Mouse (Mus musculus) ES-E14 (cell line): ENCODE results near the gene Tchhl1. TPM values are rescaled to one million over a fixed set of nuclear protein-coding genes. Genes with fewer than 3 reads are reported as not detected.

Experiments
- DNase-seq: peaks from one replicate; pipeline ENCODE4 v3.0.0-alpha.2; 2013; ENCODE audit warnings: low read depth, low spot score
- H3K27ac ChIP-seq: 2 replicates; pipeline ENCODE4 v1.5.1; 2012; ENCODE audit warnings: low read depth, mild to moderate bottlenecking, low read length, moderate library complexity, mixed read lengths; ENCODE audit not compliant: poor library complexity, insufficient read depth, severe bottlenecking
- H3K36me3 ChIP-seq: 2 replicates; pipeline ENCODE4 v1.6.1; 2012; ENCODE audit warnings: mild to moderate bottlenecking, low read length, moderate library complexity, mixed read lengths; ENCODE audit not compliant: control insufficient read depth, poor library complexity, insufficient read depth, severe bottlenecking
- H3K4me1 ChIP-seq, 2 experiments: fragments of 150-350 bp in 1 of 2; sonication (generic) in 1 of 2; 2 replicates each; pipeline ENCODE4 v1.6.1; 2012; ENCODE audit warnings: low read length in 2 of 2, mild to moderate bottlenecking in 1 of 2, mixed read lengths in 1 of 2; ENCODE audit not compliant: control insufficient read depth in 2 of 2, insufficient read depth in 2 of 2, poor library complexity in 1 of 2
- H3K4me3 ChIP-seq, 2 experiments: fragments of 150-350 bp in 1 of 2; sonication (generic) in 1 of 2; 2 replicates each; pipeline ENCODE4 v1.5.1; 2012; ENCODE audit warnings: low read length in 2 of 2, low read depth in 1 of 2, mild to moderate bottlenecking in 1 of 2, mixed read lengths in 1 of 2; ENCODE audit not compliant: insufficient read depth in 1 of 2, poor library complexity in 1 of 2, severe bottlenecking in 1 of 2
- H3K9ac ChIP-seq: 2 replicates; pipeline ENCODE4 v1.6.1; 2012; ENCODE audit warnings: low read depth, mild to moderate bottlenecking, low read length, mixed read lengths; ENCODE audit not compliant: poor library complexity, insufficient read depth, severe bottlenecking
- H3K9me3 ChIP-seq: fragments of 150-350 bp; sonication (generic); 2 replicates; pipeline ENCODE4 v1.6.1; 2012; ENCODE audit warnings: low read depth, mild to moderate bottlenecking, low read length; ENCODE audit not compliant: control insufficient read depth, insufficient read depth
- CHD2 ChIP-seq: IDR thresholded peaks from 2 replicates; pipeline ENCODE4 v1.6.1; 2014; ENCODE audit warnings: mild to moderate bottlenecking, low read depth, low read length, inconsistent platforms
- HCFC1 ChIP-seq: IDR thresholded peaks from 2 replicates; pipeline ENCODE4 v1.6.1; 2012; ENCODE audit warnings: low read length, inconsistent platforms, borderline replicate concordance; ENCODE audit not compliant: insufficient read depth
- MAFK ChIP-seq: IDR thresholded peaks from 2 replicates; pipeline ENCODE4 v1.6.1; 2014; ENCODE audit warnings: mild to moderate bottlenecking, low read depth, low read length, inconsistent platforms; ENCODE audit not compliant: insufficient read depth
- ZC3H11A ChIP-seq: IDR thresholded peaks from 2 replicates; pipeline ENCODE4 v1.6.1; 2012; ENCODE audit warnings: low read depth, mild to moderate bottlenecking, inconsistent platforms, low read length, borderline replicate concordance
- ZNF384 ChIP-seq: IDR thresholded peaks from 2 replicates; pipeline ENCODE4 v1.6.1; 2012; ENCODE audit warnings: low read depth, low read length, inconsistent platforms
- in situ Hi-C, 2 experiments: fragments of 600-800 bp; cut with MboI; formaldehyde crosslinking; loops; one replicate each; pipeline ENCODE4 v1.15.1; 2025; ENCODE audit warnings: low sequenced_read_pairs in 2 of 2, inconsistent platforms in 1 of 2; ENCODE audit not compliant: unreplicated experiment in 2 of 2
- total RNA-seq: library from RNA; depleted of rRNA; stranded (reverse); fragments of 300-350 nt; gene quantifications from 2 replicates; pipeline ENCODE4 v1.2.3, GENCODE M21; 2012

Tchhl1 gene
- total RNA-seq, 1 experiment, result not detected

DNA sequence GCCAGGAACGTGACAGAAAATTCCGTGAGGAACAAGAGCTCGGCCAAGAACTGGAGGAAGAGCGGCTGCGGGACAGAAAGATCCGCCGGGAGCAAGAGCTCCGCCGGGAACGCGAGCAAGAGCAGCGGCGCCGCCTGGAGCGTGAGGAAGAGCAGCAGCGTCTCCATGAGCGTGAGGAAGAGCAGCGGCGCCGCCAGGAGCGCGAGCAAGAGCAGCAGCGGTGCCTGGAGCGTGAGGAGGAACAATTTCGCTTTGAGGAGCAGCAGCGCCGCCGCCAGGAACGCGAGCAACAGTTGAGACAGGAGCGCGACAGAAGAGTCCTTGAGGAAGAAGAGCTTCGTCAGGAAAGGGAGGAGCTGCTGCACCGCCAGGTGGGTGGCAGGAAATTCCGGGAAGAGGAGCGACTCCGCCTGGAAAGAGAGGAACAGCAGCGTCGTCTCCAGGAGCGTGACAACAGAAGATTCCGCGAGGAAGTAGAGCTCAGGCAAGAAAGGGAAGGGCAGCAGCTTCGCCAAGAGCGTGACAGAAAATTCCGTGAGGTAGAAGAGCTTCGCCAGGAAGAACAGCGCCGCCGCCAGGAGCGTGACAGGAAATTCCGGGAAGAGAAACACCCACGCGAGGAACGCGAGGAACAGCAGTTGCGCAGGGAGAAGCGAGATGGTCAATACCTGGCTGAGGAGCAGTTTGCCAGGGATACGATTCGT, 21.3 kb upstream of the Tchhl1 start:
- H3K36me3 ChIP-seq, result no peaks in the 10 kb centered on the region
- H3K9ac ChIP-seq, result peak overlapping the region; percentile 50
- peak; percentile 57 for DNase-seq
- TF ChIP-seq MAFK, result no peak
- TF ChIP-seq ZC3H11A, result no peak
- no peak for TF ChIP-seq CHD2
- no peak for TF ChIP-seq ZNF384
- TF ChIP-seq HCFC1, result no peak
- in situ Hi-C loops, result no loop called here
- no peak overlapping the region for H3K27ac ChIP-seq
- no peaks in the 10 kb centered on the region for H3K9me3 ChIP-seq
- peaks cover 0 to 5% of the 10 kb centered on the region in 2 experiments; a peak in 1 of 4 replicates for H3K4me1 ChIP-seq
- peak overlapping the region; percentile 40 to 60 for H3K4me3 ChIP-seq

DNA sequence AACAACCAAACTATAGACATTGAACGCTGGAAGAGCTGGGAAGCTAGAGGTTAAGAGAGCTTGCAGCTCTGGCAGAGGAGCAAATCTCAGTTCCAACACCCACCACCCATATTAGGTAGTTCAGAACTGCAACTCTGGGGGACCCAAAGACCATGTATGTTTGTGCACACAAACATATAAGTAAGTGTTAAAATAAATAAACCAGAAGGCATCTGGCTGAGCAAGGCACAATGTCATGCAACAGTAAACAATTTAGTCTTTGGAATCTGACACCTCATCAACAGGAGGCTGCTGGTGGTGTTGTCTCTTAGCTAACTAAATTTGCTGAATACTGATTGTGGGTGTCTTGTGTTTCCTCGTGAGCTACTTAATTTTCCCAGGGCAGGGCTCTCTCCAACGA, 2.0 kb upstream of the Tchhl1 start:
- in situ Hi-C loops, result no loop called here
- TF ChIP-seq ZNF384 (no peak), CHD2 (no peak), MAFK (no peak), ZC3H11A (no peak), HCFC1 (no peak)
- Histone ChIP-seq H3K27ac (no peak overlapping the region), H3K4me3 (no peak overlapping the region), H3K9ac (no peak overlapping the region), H3K9me3 (no peaks in the 10 kb centered on the region), H3K4me1 (no peaks in the 10 kb centered on the region), H3K36me3 (no peaks in the 10 kb centered on the region)
- no peak for DNase-seq

DNA sequence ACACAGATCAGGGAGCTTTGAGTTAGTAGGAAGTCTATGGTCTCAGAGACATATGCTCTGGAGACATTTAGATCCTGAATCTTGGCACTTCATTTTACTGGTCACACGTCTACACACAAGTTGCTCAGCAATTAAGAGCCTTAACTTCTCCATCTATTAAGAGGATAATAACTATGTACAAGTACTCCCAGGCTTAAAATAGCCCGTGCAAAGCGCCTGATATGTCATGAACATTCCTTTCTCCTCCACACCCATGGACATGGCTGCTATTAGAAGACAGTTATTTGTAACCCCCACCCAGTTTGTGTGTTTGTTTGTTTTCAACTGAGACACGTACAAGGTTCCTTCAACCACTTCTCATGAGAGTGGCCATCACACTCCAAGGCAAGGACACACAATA, 1.4 kb upstream of the Tchhl1 start:
- no peak for DNase-seq
- Histone ChIP-seq H3K4me1 (no peaks in the 10 kb centered on the region), H3K36me3 (no peaks in the 10 kb centered on the region), H3K4me3 (no peak overlapping the region), H3K9me3 (no peaks in the 10 kb centered on the region), H3K9ac (no peak overlapping the region), H3K27ac (no peak overlapping the region)
- no peak for TF ChIP-seq ZC3H11A
- no peak for TF ChIP-seq HCFC1
- no peak for TF ChIP-seq ZNF384
- TF ChIP-seq MAFK, result no peak
- no peak for TF ChIP-seq CHD2
- in situ Hi-C loops, result no loop called here

DNA sequence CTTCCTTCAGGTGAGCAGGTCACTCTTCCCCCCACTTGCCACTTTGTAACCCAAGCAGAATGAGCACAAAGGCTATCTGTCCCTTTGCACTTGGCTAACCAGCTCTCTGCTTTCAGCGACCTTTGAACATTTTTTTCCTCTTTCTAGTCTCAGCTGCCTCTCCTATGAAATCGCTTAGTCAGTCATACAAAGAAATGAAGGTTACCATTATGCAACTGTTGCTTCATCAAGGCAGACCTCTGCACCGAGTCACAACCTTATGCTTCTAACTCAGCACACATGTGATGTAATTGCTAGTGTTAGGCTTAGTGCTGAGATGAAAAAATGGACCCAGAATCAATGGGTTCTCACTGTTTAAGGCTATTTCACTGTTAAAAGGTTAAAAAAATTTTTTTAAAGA, 1.1 kb downstream of the Tchhl1 start:
- no peak overlapping the region for H3K9ac ChIP-seq
- H3K27ac ChIP-seq, result no peak overlapping the region
- TF ChIP-seq MAFK (no peak), HCFC1 (no peak), ZC3H11A (no peak), ZNF384 (no peak)
- no peaks in the 10 kb centered on the region for H3K4me1 ChIP-seq
- no peaks in the 10 kb centered on the region for H3K9me3 ChIP-seq
- DNase-seq, result no peak
- in situ Hi-C loops, result no loop called here
- H3K4me3 ChIP-seq, result no peak overlapping the region
- no peaks in the 10 kb centered on the region for H3K36me3 ChIP-seq

DNA sequence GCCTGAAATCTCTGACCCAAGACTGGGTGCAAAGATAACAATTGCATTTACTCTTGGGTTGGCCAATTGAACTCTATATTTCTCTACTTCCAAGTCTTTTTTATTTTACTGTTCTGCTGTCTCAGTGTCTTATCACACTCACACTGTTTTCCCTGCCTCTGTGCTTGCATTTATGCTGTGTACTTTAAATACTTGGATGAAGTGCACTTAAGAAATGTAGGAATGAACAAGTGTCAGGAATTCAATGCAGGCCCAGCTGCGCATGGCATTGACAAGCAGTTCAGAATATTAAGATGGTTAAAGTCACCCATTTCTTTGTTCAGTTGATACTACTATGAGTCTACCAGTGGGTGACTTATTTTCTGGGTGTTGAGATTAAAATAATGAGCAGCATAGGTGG, 11.5 kb downstream of the Tchhl1 start:
- Histone ChIP-seq H3K36me3 (no peaks in the 10 kb centered on the region), H3K27ac (no peak overlapping the region), H3K4me1 (no peaks in the 10 kb centered on the region), H3K4me3 (no peak overlapping the region), H3K9ac (no peak overlapping the region), H3K9me3 (no peaks in the 10 kb centered on the region)
- in situ Hi-C loops, result loop anchor here in 1 of 2 experiments (25.0 kb wide), 1 partner anchor 368 kb away; no protein-coding TSS in a partner anchor
- no peak for DNase-seq
- TF ChIP-seq CHD2 (no peak), ZC3H11A (no peak), HCFC1 (no peak), MAFK (no peak), ZNF384 (no peak)
